Mouse (Mus musculus) frontal cortex, adult (tissue): ENCODE results near the gene Plscr4.

Experiments used
- ATAC-seq: cut with Nextera tagmentation; 2 replicates; pipeline ENCODE4 v1.9.2; 2017; ENCODE audit warnings: mild to moderate bottlenecking, moderate library complexity, mixed read lengths; ENCODE audit not compliant: low TSS enrichment

Gene Plscr4

GRCm38 (mm10) chr9:92457261-92458058 is at the start of gene Plscr4:
Gene Plscr4 (plus strand): TSS chr9:92457373.
- peak; percentile 83 for ATAC-seq

- no peak for ATAC-seq
Measured at GRCm38 (mm10) chr9:92410225-92410624, 46.9 kb upstream of the Plscr4 start.

- ATAC-seq = peak; percentile 93
Measured at GRCm38 (mm10) chr9:92412045-92412444, 45.1 kb upstream of the Plscr4 start.

GRCm38 (mm10) chr9:92413684-92414083 is 43.5 kb upstream of the Plscr4 start:
- no peak for ATAC-seq

GRCm38 (mm10) chr9:92437781-92438180 is 19.4 kb upstream of the Plscr4 start:
- no peak for ATAC-seq

- ATAC-seq = no peak
Measured at GRCm38 (mm10) chr9:92441468-92441867, 15.7 kb upstream of the Plscr4 start.

GRCm38 (mm10) chr9:92444536-92444935 is 12.6 kb upstream of the Plscr4 start:
- ATAC-seq = no peak

- ATAC-seq = no peak
Measured at GRCm38 (mm10) chr9:92456605-92457004, 568 bp upstream of the Plscr4 start.

- ATAC-seq = no peak
Measured at GRCm38 (mm10) chr9:92458059-92458402, 858 bp downstream of the Plscr4 start.

- ATAC-seq = no peak
Measured at GRCm38 (mm10) chr9:92458418-92458817, 1.2 kb downstream of the Plscr4 start.

GRCm38 (mm10) chr9:92467724-92468123 is 10.6 kb downstream of the Plscr4 start:
- peak; percentile 62 for ATAC-seq

GRCm38 (mm10) chr9:92472256-92472855 is 15.2 kb downstream of the Plscr4 start:
- ATAC-seq = no peak

- no peak for ATAC-seq
Measured at GRCm38 (mm10) chr9:92473178-92473577, 16.0 kb downstream of the Plscr4 start.

GRCm38 (mm10) chr9:92474244-92474643 is 17.1 kb downstream of the Plscr4 start:
- no peak for ATAC-seq

GRCm38 (mm10) chr9:92481663-92482062 is 24.5 kb downstream of the Plscr4 start:
- ATAC-seq = no peak

GRCm38 (mm10) chr9:92482551-92482950 is 25.4 kb downstream of the Plscr4 start:
- no peak for ATAC-seq

- ATAC-seq = no peak
Measured at GRCm38 (mm10) chr9:92484710-92485267, 27.6 kb downstream of the Plscr4 start.

GRCm38 (mm10) chr9:92489857-92490256 is 32.7 kb downstream of the Plscr4 start:
- ATAC-seq = no peak

GRCm38 (mm10) chr9:92490319-92490718 is 33.1 kb downstream of the Plscr4 start:
- ATAC-seq = no peak

GRCm38 (mm10) chr9:92491274-92491673 is 34.1 kb downstream of the Plscr4 start:
- no peak for ATAC-seq

GRCm38 (mm10) chr9:92499710-92500410 is 42.7 kb downstream of the Plscr4 start:
- ATAC-seq = peak; percentile 89

GRCm38 (mm10) chr9:92504256-92504655 is 47.1 kb downstream of the Plscr4 start:
- ATAC-seq = no peak

- no peak for ATAC-seq
Measured at GRCm38 (mm10) chr9:92504889-92505288, 47.7 kb downstream of the Plscr4 start.
